Mouse (Mus musculus) kidney, postnatal 0 days (tissue): Measurements from ENCODE around the gene Btk. TPM values are rescaled to one million over a fixed set of nuclear protein-coding genes. Genes with fewer than 3 reads are reported as not detected.

Experiments used
- ATAC-seq: fragments of 200-750 bp; cut with Nextera tagmentation; replicated peaks from 2 replicates; pipeline ENCODE4 v1.8.0; 2017; ENCODE audit warnings: low read depth, moderate number of reproducible peaks, moderate TSS enrichment, moderate library complexity; ENCODE audit not compliant: low FRiP score
- DNase-seq: peaks from one replicate; pipeline ENCODE4 v3.0.0-alpha.2; 2016; ENCODE audit warnings: low spot score
- H3K27ac ChIP-seq: fragments of 300-500 bp; sonication (generic); 2 replicates; pipeline ENCODE4 v1.5.1; 2014; ENCODE audit warnings: mild to moderate bottlenecking
- H3K27me3 ChIP-seq: fragments of 300-500 bp; sonication (generic); 2 replicates; pipeline ENCODE4 v1.6.1; 2014; ENCODE audit warnings: low read length, mixed read lengths; ENCODE audit not compliant: insufficient read depth
- H3K36me3 ChIP-seq: fragments of 300-500 bp; sonication (generic); 2 replicates; pipeline ENCODE4 v1.6.1; 2014; ENCODE audit warnings: low read length, mixed read lengths; ENCODE audit not compliant: insufficient read depth
- H3K4me1 ChIP-seq: fragments of 300-500 bp; sonication (generic); replicated peaks from 2 replicates; pipeline ENCODE4 v1.6.1; 2014; ENCODE audit warnings: antibody characterized with exemption, low read length, mixed read lengths; ENCODE audit not compliant: insufficient read depth
- H3K4me2 ChIP-seq: fragments of 300-500 bp; sonication (generic); 2 replicates; pipeline ENCODE4 v1.6.1; 2014; ENCODE audit warnings: mild to moderate bottlenecking, low read length, moderate library complexity, mixed read lengths
- H3K4me3 ChIP-seq: fragments of 300-500 bp; sonication (generic); replicated peaks from 2 replicates; pipeline ENCODE4 v1.5.1; 2014; ENCODE audit warnings: low read depth, low read length
- H3K9ac ChIP-seq: fragments of 300-500 bp; sonication (generic); 2 replicates; pipeline ENCODE4 v1.6.1; 2014; ENCODE audit warnings: low read depth, low read length
- H3K9me3 ChIP-seq: fragments of 300-500 bp; sonication (generic); replicated peaks from 2 replicates; pipeline ENCODE4 v1.6.1; 2016; ENCODE audit warnings: low read length, inconsistent platforms, mixed read lengths
- CTCF ChIP-seq: IDR thresholded peaks from 2 replicates; pipeline ENCODE4 v1.5.1; 2016; ENCODE audit warnings: antibody characterized with exemption, low read depth, mild to moderate bottlenecking, moderate library complexity
- WGBS: fragments of 180-500 bp; shearing (Covaris S2); extraction: QIAGEN DNeasy Blood & Tissue Kit; methylation state at CpG from one replicate; pipeline ENCODE4 v1.1.7; 2014; 5-methylcytosine and 5-hydroxymethylcytosine counted together
- polyA plus RNA-seq: library from polyadenylated mRNA; unstranded; fragments of >200 nt; fragmentation: Nextera tagmentation; extraction: Ambion mirVana; gene quantifications from 2 replicates; pipeline ENCODE4 v1.2.1, GENCODE M21; 2015

Btk gene
- polyA plus RNA-seq, 1 experiment from 2014 or later, result 0.79 TPM

DNA sequence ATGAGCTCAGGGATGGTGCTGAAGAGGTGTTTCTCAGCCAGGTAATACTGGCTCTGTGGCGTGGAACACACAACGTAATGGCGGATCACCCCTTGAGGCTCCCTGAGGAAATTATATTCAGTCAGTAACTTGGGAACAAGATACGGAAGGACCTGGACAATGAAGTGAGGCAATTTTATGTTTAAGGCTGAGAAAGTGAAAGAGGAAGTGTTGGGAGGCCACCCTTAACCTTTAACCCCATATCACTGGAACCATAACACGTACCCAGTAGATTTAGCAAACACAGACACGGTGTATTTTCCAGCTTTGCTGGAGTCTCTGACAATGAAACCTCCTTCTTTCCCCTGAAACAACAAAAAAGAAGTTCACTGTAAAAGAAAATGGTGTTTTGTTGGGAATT is 28.9 kb downstream of the Btk start:
- H3K9me3 ChIP-seq, result no peaks in the 10 kb centered on the region
- H3K36me3 ChIP-seq, result no peaks in the 10 kb centered on the region
- no peak overlapping the region for H3K4me2 ChIP-seq
- no peak overlapping the region for H3K9ac ChIP-seq
- 68% methylated on average over 6 of the region's 6 CpGs for WGBS
- no peak for TF ChIP-seq CTCF
- H3K27me3 ChIP-seq, result no peaks in the 10 kb centered on the region
- ATAC-seq (no peak), DNase-seq (no peak)
- H3K27ac ChIP-seq, result no peak overlapping the region
- H3K4me1 ChIP-seq, result no peaks in the 10 kb centered on the region
- no peak overlapping the region for H3K4me3 ChIP-seq

DNA sequence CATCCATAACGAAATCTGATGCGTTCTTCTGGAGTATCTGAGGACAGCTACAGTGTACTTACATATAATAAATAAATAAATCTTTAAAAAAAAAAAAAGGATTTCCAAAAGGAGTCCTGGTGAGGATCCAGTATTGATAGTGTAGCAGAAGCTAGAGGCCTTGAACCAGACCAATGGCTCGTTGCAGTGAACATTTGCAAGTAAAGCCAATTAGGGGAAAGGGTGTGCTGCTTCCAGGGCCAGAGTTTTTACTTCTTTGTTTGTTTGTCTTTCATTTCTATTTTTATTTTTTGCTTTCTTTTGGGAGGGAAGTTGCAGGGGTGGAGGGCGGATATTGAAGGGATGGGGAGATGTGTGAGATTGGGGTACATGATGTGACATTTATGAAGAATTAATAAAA is 30.0 kb downstream of the Btk start:
- WGBS, result 85% methylated on average over 4 of the region's 4 CpGs
- Histone ChIP-seq H3K9me3 (no peaks in the 10 kb centered on the region), H3K27me3 (no peaks in the 10 kb centered on the region), H3K9ac (no peak overlapping the region), H3K27ac (no peak overlapping the region), H3K36me3 (no peaks in the 10 kb centered on the region), H3K4me2 (no peak overlapping the region), H3K4me3 (no peak overlapping the region), H3K4me1 (no peaks in the 10 kb centered on the region)
- no peak for TF ChIP-seq CTCF
- DNase-seq (no peak), ATAC-seq (no peak)

DNA sequence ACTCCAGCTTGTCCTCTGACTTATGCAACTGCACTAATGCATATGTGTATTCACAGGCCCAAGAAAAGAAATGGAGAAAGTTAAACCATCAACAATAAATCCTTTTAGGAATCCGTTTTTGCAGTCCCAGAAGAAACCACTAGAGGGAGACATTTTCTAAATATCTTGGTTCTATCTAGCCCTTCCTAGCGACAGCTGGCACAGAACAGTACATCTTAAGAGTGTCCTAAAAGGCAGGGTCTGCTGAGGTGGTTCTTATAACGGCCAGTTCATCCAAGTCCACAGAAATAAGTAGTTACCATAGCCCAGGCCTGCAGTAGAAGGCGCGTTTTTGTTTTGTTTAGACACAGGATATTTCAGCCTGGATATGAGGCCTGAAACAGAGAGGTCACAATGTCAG is 32.5 kb downstream of the Btk start:
- H3K4me1 ChIP-seq, result no peaks in the 10 kb centered on the region
- no peak overlapping the region for H3K9ac ChIP-seq
- H3K4me2 ChIP-seq, result no peak overlapping the region
- 15% methylated on average over 5 of the region's 5 CpGs for WGBS
- no peak for ATAC-seq
- TF ChIP-seq CTCF, result peak; percentile 78
- H3K27ac ChIP-seq, result no peak overlapping the region
- no peaks in the 10 kb centered on the region for H3K9me3 ChIP-seq
- DNase-seq, result peak; percentile 65
- H3K27me3 ChIP-seq, result no peaks in the 10 kb centered on the region
- no peaks in the 10 kb centered on the region for H3K36me3 ChIP-seq
- H3K4me3 ChIP-seq, result no peak overlapping the region

DNA sequence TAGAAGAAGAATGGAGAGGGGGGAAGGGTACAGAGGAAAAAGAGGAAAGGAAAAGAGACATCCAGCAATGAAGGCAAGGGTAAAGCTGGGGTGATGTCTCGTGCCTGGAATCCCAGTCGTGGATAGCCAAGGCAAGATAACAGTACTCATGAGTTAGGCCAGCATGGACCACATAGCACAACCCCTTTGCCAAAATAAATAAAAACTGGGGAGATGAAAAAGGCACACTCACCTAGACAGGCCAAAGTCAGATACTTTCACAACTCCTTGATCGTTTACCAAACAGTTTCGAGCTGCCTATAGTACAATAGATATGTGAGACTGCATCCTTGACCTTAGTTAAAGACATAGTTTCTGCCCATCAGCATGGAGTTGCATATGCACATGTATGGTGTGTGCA is 36.0 kb downstream of the Btk start:
- Histone ChIP-seq H3K36me3 (no peaks in the 10 kb centered on the region), H3K27me3 (no peaks in the 10 kb centered on the region), H3K9me3 (no peaks in the 10 kb centered on the region), H3K4me1 (no peaks in the 10 kb centered on the region), H3K27ac (no peak overlapping the region), H3K9ac (no peak overlapping the region), H3K4me3 (no peak overlapping the region), H3K4me2 (no peak overlapping the region)
- ATAC-seq (no peak), DNase-seq (no peak)
- TF ChIP-seq CTCF, result no peak
- 84% methylated on average over 4 of the region's 4 CpGs for WGBS

DNA sequence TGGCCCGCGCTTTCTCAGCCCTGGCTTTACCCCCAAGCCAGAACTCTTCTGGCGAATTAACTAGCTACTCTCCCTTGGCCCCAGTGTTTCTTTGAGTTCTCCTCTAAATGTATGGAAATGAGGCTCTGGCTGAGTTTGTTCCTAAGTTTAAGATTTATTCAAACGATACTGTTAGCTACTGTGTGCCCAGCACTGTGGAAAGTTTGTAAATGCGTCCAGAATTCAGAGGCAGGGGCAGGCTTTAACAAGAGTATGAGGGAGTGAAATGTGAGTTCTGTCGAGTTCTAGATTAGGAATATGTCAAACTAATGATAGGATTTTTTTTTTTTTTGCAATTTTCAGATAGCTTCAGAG is 41.4 kb downstream of the Btk start:
- Histone ChIP-seq H3K27ac (peak overlapping the region; percentile 74; the same call in 1 of the 2 replicates), H3K36me3 (no peaks in the 10 kb centered on the region), H3K27me3 (no peaks in the 10 kb centered on the region), H3K9me3 (no peaks in the 10 kb centered on the region), H3K9ac (peak overlapping the region; percentile 57; the same call in 1 of the 2 replicates), H3K4me2 (peak overlapping the region; percentile 64), H3K4me1 (no peaks in the 10 kb centered on the region), H3K4me3 (peak overlapping the region; percentile 54)
- 26% methylated on average over 6 of the region's 6 CpGs for WGBS
- ATAC-seq (0 out of 2 replicates have a peak, but pooled peaks have one; percentile 11), DNase-seq (peak; percentile 1)
- TF ChIP-seq CTCF, result no peak

DNA sequence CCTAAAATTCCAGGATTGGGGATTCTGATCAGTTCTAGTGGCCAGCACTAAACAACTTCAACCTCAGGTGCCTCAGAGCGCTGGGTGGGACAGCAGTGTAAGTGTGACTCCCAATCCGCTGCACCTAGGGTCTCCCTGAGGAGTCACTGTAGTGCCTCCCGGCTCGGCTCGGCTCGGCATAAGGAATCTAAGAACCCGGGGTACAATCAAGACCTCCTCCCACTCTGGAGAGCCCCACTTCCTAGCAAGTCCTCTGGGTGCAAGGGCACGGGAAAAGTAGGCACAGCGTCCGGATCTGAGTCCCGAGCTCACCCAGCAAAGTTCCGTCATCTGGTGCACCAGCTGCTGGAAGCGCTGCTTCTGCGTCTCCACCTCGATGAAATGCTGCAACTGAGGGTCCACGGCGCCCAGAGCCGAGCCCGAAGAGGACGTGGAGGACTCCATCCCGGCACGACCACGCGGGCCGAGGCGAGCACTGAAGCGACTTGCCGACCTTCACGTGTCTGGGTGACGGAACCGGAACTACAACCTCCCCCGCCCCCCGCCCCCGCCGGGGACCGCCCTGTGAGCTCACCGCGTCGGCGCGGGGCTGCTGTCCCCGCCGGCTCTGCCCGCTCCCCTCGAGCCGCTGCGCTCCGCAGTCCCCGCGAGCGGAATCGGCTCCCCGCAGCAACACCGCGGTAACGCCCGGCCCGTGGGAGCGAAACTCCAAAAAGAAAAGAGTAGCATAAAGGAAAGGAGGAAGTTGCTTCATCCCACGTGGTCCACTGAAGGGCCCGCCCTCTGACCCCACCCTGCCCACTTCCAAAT is 42.0 kb downstream of the Btk start, which contains the start of gene Timm8a1:
Gene Timm8a1 (minus strand): TSS at position 721 of the 810 bp plus-strand sequence.
- TF ChIP-seq CTCF, result no peak
- Histone ChIP-seq H3K9ac (peak within 1 kb of the TSS; percentile 57; the same call in 1 of the 2 replicates), H3K27ac (peak within 1 kb of the TSS; percentile 74), H3K4me1 (no peaks in the 10 kb centered on the region), H3K4me2 (peak within 1 kb of the TSS; percentile 64), H3K27me3 (no peaks in the 10 kb centered on the region), H3K36me3 (no peaks in the 10 kb centered on the region), H3K9me3 (no peaks in the 10 kb centered on the region), H3K4me3 (peak within 1 kb of the TSS; percentile 54)
- WGBS, result 27% methylated on average over 36 of the region's 61 CpGs
- ATAC-seq (peak; percentile 91), DNase-seq (peak; percentile 50)
